Comparison of ENCODE assay signal across 8 mouse cellular contexts in the genomic region with DNA sequence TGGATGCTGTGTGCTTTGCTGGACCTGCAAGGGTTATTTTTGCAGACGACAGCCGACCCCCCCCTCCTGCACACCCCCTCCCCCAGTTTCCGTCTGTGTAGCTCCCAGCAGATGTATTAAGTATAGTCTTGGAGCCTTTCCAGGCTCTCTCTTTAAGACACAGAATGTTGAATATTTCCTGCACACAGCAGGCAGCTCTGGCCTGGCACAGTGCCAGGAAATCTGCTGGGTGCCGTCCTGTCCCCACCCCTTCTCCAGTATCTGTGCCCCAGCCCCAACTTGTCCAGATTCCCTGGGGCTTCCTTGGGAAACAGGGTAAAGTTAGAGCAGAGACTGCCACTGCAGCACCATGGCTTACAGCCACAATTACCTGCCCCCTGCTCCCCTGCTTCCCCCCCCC.
DNase-seq lines count a peak whose midpoint lies in the region; ATAC-seq and TF ChIP-seq lines count a peak whose summit lies in the region.

No protein-coding gene starts in this region.

- H3K27ac ChIP-seq in ES-E14 (ENCODE audit: insufficient read depth, low read depth, low read length, poor library complexity, severe bottlenecking) = no peak overlapping the region
- H3K27ac ChIP-seq in hindbrain, embryonic 15.5 days (replicated peaks) = peak overlapping the region; percentile 79
- no peak overlapping the region; the same call in 1 of the 2 replicates for H3K27ac ChIP-seq in midbrain, embryonic 11.5 days (ENCODE audit: low read depth, low read length)
- H3K27ac ChIP-seq in stomach, embryonic 15.5 days = peak overlapping the region; percentile 80

- peak; percentile 13 for DNase-seq in ES-E14 (ENCODE audit: low read depth, low spot score)
- peak; percentile 76 for DNase-seq in adrenal gland, postnatal 14 days
- peak; percentile 67 to 74 for DNase-seq in frontal cortex, postnatal 10 days (ENCODE audit: low spot score in 2 of 2)
- DNase-seq in left cerebral cortex, adult 11 months (ENCODE audit: low spot score) = peak; percentile 42
- DNase-seq in midbrain, embryonic 11.5 days (ENCODE audit: low spot score, missing footprints) = peak; percentile 91

- H3K36me3 ChIP-seq in ES-E14 (ENCODE audit: control insufficient read depth, insufficient read depth, low read length, poor library complexity, severe bottlenecking) = no peaks in the 10 kb centered on the region
- no peaks in the 10 kb centered on the region for H3K36me3 ChIP-seq in hindbrain, embryonic 15.5 days
- no peaks in the 10 kb centered on the region for H3K36me3 ChIP-seq in midbrain, embryonic 11.5 days (ENCODE audit: control insufficient read depth, insufficient read depth, low read length)
- no peaks in the 10 kb centered on the region for H3K36me3 ChIP-seq in stomach, embryonic 15.5 days

- no peak overlapping the region for H3K9ac ChIP-seq in ES-E14 (ENCODE audit: insufficient read depth, low read depth, low read length, poor library complexity, severe bottlenecking)
- no peak overlapping the region for H3K9ac ChIP-seq in hindbrain, embryonic 15.5 days
- H3K9ac ChIP-seq in midbrain, embryonic 11.5 days (ENCODE audit: low read length) = peak overlapping the region; percentile 22
- H3K9ac ChIP-seq in stomach, embryonic 15.5 days = no peak overlapping the region

- WGBS in hindbrain, embryonic 15.5 days = 7% methylated on average over 4 of the region's 4 CpGs
- 47% methylated on average over 4 of the region's 4 CpGs for WGBS in midbrain, embryonic 11.5 days
- 2% methylated on average over 4 of the region's 4 CpGs for WGBS in stomach, embryonic 15.5 days

- no peaks in the 10 kb centered on the region for H3K9me3 ChIP-seq in ES-E14 (ENCODE audit: control insufficient read depth, insufficient read depth, low read depth, low read length)
- no peaks in the 10 kb centered on the region for H3K9me3 ChIP-seq in hindbrain, embryonic 15.5 days
- no peaks in the 10 kb centered on the region for H3K9me3 ChIP-seq in midbrain, embryonic 11.5 days (ENCODE audit: control insufficient read depth, low read length)
- H3K9me3 ChIP-seq in stomach, embryonic 15.5 days = no peaks in the 10 kb centered on the region

- ATAC-seq in hindbrain, embryonic 15.5 days (ENCODE audit: low FRiP score, low read depth) = peak; percentile 86
- 0 out of 2 replicates have a peak, but pooled peaks have one; percentile 44 for ATAC-seq in midbrain, embryonic 11.5 days (ENCODE audit: low FRiP score)
- ATAC-seq in stomach, embryonic 15.5 days (ENCODE audit: insufficient read depth, low FRiP score, low read depth) = peak; percentile 87
- no peak for ATAC-seq in monocyte, adult 5-6 weeks (replicated peaks; ENCODE audit: insufficient number of reproducible peaks, low FRiP score, low TSS enrichment, poor library complexity, severe bottlenecking)

- in situ Hi-C loops in ES-E14 (cut with MboI; ENCODE audit: low sequenced_read_pairs in 2 of 2, unreplicated experiment in 2 of 2) = no loop called here

- peaks cover 6 to 8% of the 10 kb centered on the region in 2 experiments; a peak in 2 of 4 replicates for H3K4me1 ChIP-seq in ES-E14 (ENCODE audit: control insufficient read depth in 2 of 2, insufficient read depth in 2 of 2, low read length in 2 of 2, poor library complexity in 1 of 2)
- H3K4me1 ChIP-seq in hindbrain, embryonic 15.5 days (replicated peaks) = peaks cover 28% of the 10 kb centered on the region
- peaks cover 9% of the 10 kb centered on the region for H3K4me1 ChIP-seq in midbrain, embryonic 11.5 days (ENCODE audit: control insufficient read depth, insufficient read depth, low read length)
- peaks cover 18% of the 10 kb centered on the region for H3K4me1 ChIP-seq in stomach, embryonic 15.5 days

- H3K4me2 ChIP-seq in hindbrain, embryonic 15.5 days = peak overlapping the region; percentile 18; the same call in 1 of the 2 replicates
- H3K4me2 ChIP-seq in midbrain, embryonic 11.5 days = no peak overlapping the region
- H3K4me2 ChIP-seq in stomach, embryonic 15.5 days = peak overlapping the region; percentile 3; the same call in 1 of the 2 replicates

- H3K27me3 ChIP-seq in hindbrain, embryonic 15.5 days = no peaks in the 10 kb centered on the region
- H3K27me3 ChIP-seq in midbrain, embryonic 11.5 days (ENCODE audit: control insufficient read depth, insufficient read depth, low read length) = no peaks in the 10 kb centered on the region
- H3K27me3 ChIP-seq in stomach, embryonic 15.5 days (replicated peaks) = no peaks in the 10 kb centered on the region

- H3K4me3 ChIP-seq in ES-E14 (ENCODE audit: insufficient read depth in 1 of 2, low read depth in 1 of 2, low read length in 2 of 2, poor library complexity in 1 of 2, severe bottlenecking in 1 of 2) = peak overlapping the region in 1 of 2 experiments; percentile 26; a peak in 1 of 4 replicates
- no peak overlapping the region for H3K4me3 ChIP-seq in hindbrain, embryonic 15.5 days
- no peak overlapping the region for H3K4me3 ChIP-seq in midbrain, embryonic 11.5 days (ENCODE audit: low read depth, low read length)
- no peak overlapping the region for H3K4me3 ChIP-seq in stomach, embryonic 15.5 days (replicated peaks)

TF ChIP-seq in ES-E14, 5 proteins besides CTCF, POLR2A, EP300 and RAD21:
- no peak for TF ChIP-seq CHD2 (IDR thresholded peaks at IDR 0.05; ENCODE audit: low read depth, low read length)
- no peak for TF ChIP-seq ZNF384 (IDR thresholded peaks at IDR 0.05; ENCODE audit: low read depth, low read length)
- no peak for TF ChIP-seq HCFC1 (IDR thresholded peaks at IDR 0.05; ENCODE audit: borderline replicate concordance, insufficient read depth, low read length)
- TF ChIP-seq ZC3H11A (IDR thresholded peaks at IDR 0.05; ENCODE audit: borderline replicate concordance, low read depth, low read length) = no peak
- TF ChIP-seq MAFK (IDR thresholded peaks at IDR 0.05; ENCODE audit: insufficient read depth, low read depth, low read length) = no peak

Comparison
In these comparisons a context has a peak if more than half of its experiments do, and no peak if none do; other contexts are left out.
1. DNase-seq: peak in every context shown above with its lines; median percentile 91 in midbrain, embryonic 11.5 days; 76 in adrenal gland, postnatal 14 days; 70 in frontal cortex, postnatal 10 days; 42 in left cerebral cortex, adult 11 months; 13 in ES-E14.
2. H3K27ac ChIP-seq: peak in hindbrain, embryonic 15.5 days (single experiment) and stomach, embryonic 15.5 days (single experiment); none in ES-E14 (single experiment) and midbrain, embryonic 11.5 days (single experiment).